In the genomic region with DNA sequence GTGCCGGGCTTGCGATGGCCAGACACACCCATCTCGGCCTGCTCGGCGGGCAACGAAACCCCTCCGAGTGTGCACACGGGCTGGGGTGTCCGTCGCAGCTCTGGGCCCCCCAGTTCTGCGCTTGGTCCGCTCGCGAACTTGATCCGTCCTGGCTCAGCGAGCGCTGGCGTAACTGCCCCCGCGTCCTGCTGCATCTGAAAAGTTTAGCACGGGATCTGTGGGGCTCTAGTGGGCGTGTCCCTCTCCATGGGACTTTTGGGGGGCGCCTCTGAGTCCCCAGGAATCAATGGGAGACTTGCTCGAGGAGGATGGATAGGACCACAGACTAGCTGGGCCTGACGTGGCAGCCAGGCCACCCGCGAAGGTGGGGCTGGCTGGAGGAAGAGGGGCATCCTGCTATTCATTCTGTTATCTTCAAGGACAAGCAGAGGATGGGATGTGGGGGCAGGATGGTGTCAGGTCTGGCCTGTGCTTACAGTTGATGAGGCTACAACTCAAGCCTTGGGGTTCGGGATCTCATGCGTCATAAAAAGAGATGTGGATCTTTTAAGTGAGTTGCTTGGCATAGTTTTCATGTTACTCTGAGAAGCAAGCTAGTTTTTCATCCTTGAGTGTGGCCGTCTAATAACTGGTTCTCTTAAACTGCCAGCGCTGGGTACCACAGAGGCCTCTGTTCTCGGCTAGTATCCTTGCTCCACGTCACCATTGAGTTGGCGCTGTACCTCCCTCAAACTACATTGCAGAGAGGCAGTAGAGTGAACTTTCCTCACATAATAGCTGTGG, we compare ENCODE assay signal across 9 mouse cellular contexts. TPM values are rescaled to one million over a fixed set of nuclear protein-coding genes. Genes with fewer than 3 reads are reported as not detected.
DNase-seq lines count a peak whose midpoint lies in the region; ATAC-seq and TF ChIP-seq lines count a peak whose summit lies in the region.
"Had no signal": no experiment of that assay in that cellular context is flagged by ENCODE, and none has a peak within 500 bp of the region (broad histone marks: within the 10 kb centered on the region; RNA-seq: fewer than 3 reads in every experiment).

No protein-coding gene starts in this region.

- no peak for TF ChIP-seq CTCF in cerebellum, adult 2 months (IDR thresholded peaks at IDR 0.05; ENCODE audit: borderline replicate concordance, insufficient read depth, low read depth, low read length)
- no peak for TF ChIP-seq CTCF in ES-Bruce4 (IDR thresholded peaks at IDR 0.05; ENCODE audit: low read depth, low read length)
- TF ChIP-seq CTCF in intestine, postnatal 0 days (IDR thresholded peaks at IDR 0.05; ENCODE audit: low read depth) = no peak

- TF ChIP-seq EP300 in ES-Bruce4 (IDR thresholded peaks at IDR 0.05; ENCODE audit: insufficient read depth, low read depth, low read length) = no peak

- TF ChIP-seq POLR2A in cerebellum, adult 2 months (IDR thresholded peaks at IDR 0.05; ENCODE audit: borderline replicate concordance, insufficient read depth, low read length) = no peak
- no peak for TF ChIP-seq POLR2A in ES-Bruce4 (IDR thresholded peaks at IDR 0.05; ENCODE audit: insufficient read depth, low read length)

- no peak for DNase-seq in cerebellum, adult 2 months
- DNase-seq in cerebellum, adult 8-10 months = no peak
- no peak for DNase-seq in forebrain, embryonic 10.5 days (ENCODE audit: extremely low spot score, low spot score)
- DNase-seq in lung, postnatal 14 days = peak; percentile 12
- DNase-seq in right cerebral cortex, adult 18-20 months = no peak
- DNase-seq in left cerebral cortex, postnatal 36 days (ENCODE audit: low spot score in 2 of 2) = no peak

- peak overlapping the region; percentile 77 for H3K27ac ChIP-seq in cerebellum, adult 2 months (ENCODE audit: insufficient read depth, low read length)
- no peak overlapping the region for H3K27ac ChIP-seq in ES-Bruce4 (ENCODE audit: insufficient read depth, low read length)
- H3K27ac ChIP-seq in forebrain, embryonic 10.5 days = peak overlapping the region; percentile 93
- H3K27ac ChIP-seq in intestine, postnatal 0 days (ENCODE audit: low read depth, low read length) = peak overlapping the region; percentile 97

- 2% methylated on average over 34 of the region's 34 CpGs for WGBS in cerebellum, adult 2 months
- 8% methylated on average over 34 of the region's 34 CpGs for WGBS in forebrain, embryonic 10.5 days
- WGBS in intestine, postnatal 0 days = 2% methylated on average over 34 of the region's 34 CpGs

- H3K9ac ChIP-seq in ES-Bruce4 (ENCODE audit: low read depth, poor library complexity, severe bottlenecking) = peak overlapping the region; percentile 55
- H3K9ac ChIP-seq in intestine, postnatal 0 days (ENCODE audit: low read depth, low read length) = peak overlapping the region; percentile 94

- no peaks in the 10 kb centered on the region for H3K4me1 ChIP-seq in cerebellum, adult 2 months (ENCODE audit: control insufficient read depth, insufficient read depth, low read length)
- no peaks in the 10 kb centered on the region for H3K4me1 ChIP-seq in ES-Bruce4 (ENCODE audit: control insufficient read depth, insufficient read depth, low read length)
- peaks cover 37% of the 10 kb centered on the region for H3K4me1 ChIP-seq in forebrain, embryonic 10.5 days
- H3K4me1 ChIP-seq in intestine, postnatal 0 days (replicated peaks; ENCODE audit: control insufficient read depth, insufficient read depth, low read length) = peaks cover 4% of the 10 kb centered on the region; the same call in 1 of the 2 replicates

- H3K9me3 ChIP-seq in ES-Bruce4 (replicated peaks; ENCODE audit: control insufficient read depth, insufficient read depth, low read length, poor library complexity, severe bottlenecking) = no peaks in the 10 kb centered on the region
- no peaks in the 10 kb centered on the region for H3K9me3 ChIP-seq in forebrain, embryonic 10.5 days
- no peaks in the 10 kb centered on the region for H3K9me3 ChIP-seq in intestine, postnatal 0 days (ENCODE audit: control insufficient read depth)

- H3K4me3 ChIP-seq in cerebellum, adult 2 months (replicated peaks; ENCODE audit: insufficient read depth, low read depth, low read length) = peak overlapping the region; percentile 89
- H3K4me3 ChIP-seq in ES-Bruce4 (ENCODE audit: low read depth, low read length) = peak overlapping the region; percentile 86
- H3K4me3 ChIP-seq in forebrain, embryonic 10.5 days = peak overlapping the region; percentile 97
- H3K4me3 ChIP-seq in intestine, postnatal 0 days (ENCODE audit: low read depth, low read length) = peak overlapping the region; percentile 90

- H3K36me3 ChIP-seq in ES-Bruce4 (ENCODE audit: control insufficient read depth, insufficient read depth, low read length, poor library complexity, severe bottlenecking) = no peaks in the 10 kb centered on the region
- peaks cover 38% of the 10 kb centered on the region for H3K36me3 ChIP-seq in forebrain, embryonic 10.5 days (replicated peaks)
- peaks cover 17% of the 10 kb centered on the region for H3K36me3 ChIP-seq in intestine, postnatal 0 days (ENCODE audit: control insufficient read depth, insufficient read depth)

- no peaks in the 10 kb centered on the region for H3K27me3 ChIP-seq in cerebellum, adult 2 months (ENCODE audit: control insufficient read depth, insufficient read depth, low read length)
- no peaks in the 10 kb centered on the region for H3K27me3 ChIP-seq in ES-Bruce4 (ENCODE audit: control insufficient read depth, insufficient read depth, low read length, poor library complexity, severe bottlenecking)
- H3K27me3 ChIP-seq in forebrain, embryonic 10.5 days (ENCODE audit: poor library complexity, severe bottlenecking) = no peaks in the 10 kb centered on the region
- H3K27me3 ChIP-seq in intestine, postnatal 0 days (replicated peaks; ENCODE audit: control insufficient read depth, insufficient read depth, low read length) = no peaks in the 10 kb centered on the region

- no peak for ATAC-seq in intestine, postnatal 0 days

- intact Hi-C loops in left cerebral cortex, postnatal 36 days (cut with DNase I) = no loop called here

- H3K4me2 ChIP-seq in intestine, postnatal 0 days (replicated peaks; ENCODE audit: low read depth) = peak overlapping the region; percentile 65

RNA-seq across cellular contexts. Expression of gene Kdelr2, which starts 0.7 kb away (rescaled TPM):
- polyA plus RNA-seq in cerebellum, adult 2 months (2012; rRNA removed) = 32.1 and 32.6 TPM in 2 replicates
- 80.1 and 80.4 TPM in 2 replicates for polyA plus RNA-seq in ES-Bruce4 (2011; ENCODE audit: insufficient read depth, insufficient read length, low read depth, missing spikeins)
- 200 and 201 TPM in 2 replicates for polyA plus RNA-seq in forebrain, embryonic 10.5 days (2016; fragmentation: Nextera tagmentation; extraction: Ambion mirVana)
- polyA plus RNA-seq in intestine, postnatal 0 days (2015; fragmentation: Nextera tagmentation; extraction: Ambion mirVana) = 429 and 451 TPM in 2 replicates
- 10 to 100 TPM; 32.5 to 37.7 TPM for total RNA-seq in left cerebral cortex, postnatal 36 days (2021)

RNA-seq across cellular contexts. Expression of gene Grid2ip, which starts 47.2 kb away (rescaled TPM):
- 38.5 and 52.1 TPM in 2 replicates for polyA plus RNA-seq in cerebellum, adult 2 months (2012; rRNA removed)
- 0.38 and 0.57 TPM in 2 replicates for polyA plus RNA-seq in ES-Bruce4 (2011; ENCODE audit: insufficient read depth, insufficient read length, low read depth, missing spikeins)
- polyA plus RNA-seq in forebrain, embryonic 10.5 days (2016; fragmentation: Nextera tagmentation; extraction: Ambion mirVana) = 0.19 and 0.37 TPM in 2 replicates
- 0.04 and 0.10 TPM in 2 replicates for polyA plus RNA-seq in intestine, postnatal 0 days (2015; fragmentation: Nextera tagmentation; extraction: Ambion mirVana)
- 1 to 10 TPM; 1.5 to 2.7 TPM for total RNA-seq in left cerebral cortex, postnatal 36 days (2021)
- total RNA-seq: hematopoietic stem cell, adult 5-6 weeks had no signal

Comparison
In these comparisons a context has a peak if more than half of its experiments do, and no peak if none do; other contexts are left out.
1. RNA of gene Grid2ip, which starts 47.2 kb away (polyA plus RNA-seq): 38.5 to 52.1 TPM in cerebellum, adult 2 months; 0.38 to 0.57 TPM in ES-Bruce4, 0.19 to 0.37 TPM in forebrain, embryonic 10.5 days and 0.04 to 0.10 TPM in intestine, postnatal 0 days; every median in the first group is over 10 times any median in the second.
2. Peak in every context shown above with its lines, with median percentiles within 50 percentile points of each other: H3K4me3 ChIP-seq.